Mouse (Mus musculus) forebrain, embryonic 14.5 days (tissue): ENCODE data around the gene Upp2. TPM values are rescaled to one million over a fixed set of nuclear protein-coding genes. Genes with fewer than 3 reads are reported as not detected.

Experiments
- ATAC-seq: fragments of 200-750 bp; cut with Nextera tagmentation; 2 replicates; pipeline ENCODE4 v1.8.0; 2017; ENCODE audit warnings: mild to moderate bottlenecking, moderate library complexity
- DNase-seq: peaks from one replicate; pipeline ENCODE4 v3.0.0-alpha.2; 2015; ENCODE audit warnings: low spot score
- H3K27ac ChIP-seq: fragments of 300-500 bp; sonication (generic); 2 replicates; pipeline ENCODE4 v1.5.1; 2014; ENCODE audit warnings: low read depth, mild to moderate bottlenecking, control low read depth, low read length, moderate library complexity
- H3K27me3 ChIP-seq: fragments of 300-500 bp; sonication (generic); replicated peaks from 2 replicates; pipeline ENCODE4 v1.6.1; 2014; ENCODE audit warnings: low read length, control low read depth, mixed read lengths; ENCODE audit not compliant: control insufficient read depth, insufficient read depth
- H3K36me3 ChIP-seq: fragments of 300-500 bp; sonication (generic); 2 replicates; pipeline ENCODE4 v1.6.1; 2014; ENCODE audit warnings: low read length, control low read depth; ENCODE audit not compliant: control insufficient read depth, insufficient read depth
- H3K4me1 ChIP-seq: fragments of 300-500 bp; sonication (generic); 2 replicates; pipeline ENCODE4 v1.6.1; 2014; ENCODE audit warnings: antibody characterized with exemption, low read length, control low read depth; ENCODE audit not compliant: control insufficient read depth, insufficient read depth
- H3K4me2 ChIP-seq: fragments of 300-500 bp; sonication (generic); 2 replicates; pipeline ENCODE4 v1.6.1; 2014; ENCODE audit warnings: mild to moderate bottlenecking, control low read depth, low read length
- H3K4me3 ChIP-seq: fragments of 300-500 bp; sonication (generic); 2 replicates; pipeline ENCODE4 v1.5.1; 2014; ENCODE audit warnings: low read depth, low read length, control low read depth
- H3K9ac ChIP-seq: fragments of 300-500 bp; sonication (generic); 2 replicates; pipeline ENCODE4 v1.6.1; 2014; ENCODE audit warnings: mild to moderate bottlenecking, low read length, control low read depth, moderate library complexity
- H3K9me3 ChIP-seq: fragments of 300-500 bp; sonication (generic); replicated peaks from 2 replicates; pipeline ENCODE4 v1.6.1; 2016; ENCODE audit warnings: low read length, control low read depth, mixed read lengths; ENCODE audit not compliant: control insufficient read depth
- WGBS: fragments of 180-500 bp; shearing (Covaris S2); extraction: QIAGEN DNeasy Blood & Tissue Kit; methylation state at CpG from one replicate; pipeline ENCODE4 v1.1.7; 2014; 5-methylcytosine and 5-hydroxymethylcytosine counted together
- polyA plus RNA-seq: library from polyadenylated mRNA; unstranded; fragments of >200 nt; fragmentation: Nextera tagmentation; extraction: Ambion mirVana; gene quantifications from 2 replicates; pipeline ENCODE4 v1.2.1, GENCODE M21; 2014

Gene Upp2
- polyA plus RNA-seq, 1 experiment from 2014 or later = 13.1 TPM

GRCm38 (mm10) chr2:58663404-58664120 lies 96.5 kb downstream of the Upp2 start:
- H3K4me1 ChIP-seq = 0 out of 2 replicates have a peak, but pooled peaks cover 3% of the 10 kb centered on the region
- H3K9me3 ChIP-seq = no peaks in the 10 kb centered on the region
- no peak for DNase-seq
- no peaks in the 10 kb centered on the region for H3K27me3 ChIP-seq
- ATAC-seq = no peak
- 87% methylated on average over 7 of the region's 7 CpGs for WGBS
- H3K9ac ChIP-seq = no peak overlapping the region
- no peak overlapping the region for H3K4me3 ChIP-seq
- H3K27ac ChIP-seq = no peak overlapping the region
- H3K4me2 ChIP-seq = no peak overlapping the region
- no peaks in the 10 kb centered on the region for H3K36me3 ChIP-seq

GRCm38 (mm10) chr2:58665081-58665814 lies 98.2 kb downstream of the Upp2 start:
- Histone ChIP-seq H3K27ac (no peak overlapping the region; the same call in 1 of the 2 replicates), H3K4me3 (no peak overlapping the region), H3K4me2 (no peak overlapping the region), H3K4me1 (0 out of 2 replicates have a peak, but pooled peaks cover 3% of the 10 kb centered on the region), H3K9me3 (no peaks in the 10 kb centered on the region), H3K27me3 (no peaks in the 10 kb centered on the region), H3K9ac (no peak overlapping the region), H3K36me3 (no peaks in the 10 kb centered on the region)
- peak; percentile 87 for DNase-seq
- peak; percentile 58 for ATAC-seq
- WGBS = 68% methylated on average over 12 of the region's 12 CpGs

GRCm38 (mm10) chr2:58667298-58667697 lies 100.2 kb downstream of the Upp2 start:
- Histone ChIP-seq H3K4me3 (no peak overlapping the region), H3K27me3 (no peaks in the 10 kb centered on the region), H3K4me1 (no peaks in the 10 kb centered on the region), H3K36me3 (no peaks in the 10 kb centered on the region), H3K9ac (no peak overlapping the region), H3K9me3 (no peaks in the 10 kb centered on the region), H3K27ac (no peak overlapping the region), H3K4me2 (no peak overlapping the region)
- no peak for DNase-seq
- ATAC-seq = no peak
- WGBS = 77% methylated on average over 3 of the region's 3 CpGs

GRCm38 (mm10) chr2:58667991-58668390 lies 100.9 kb downstream of the Upp2 start:
- Histone ChIP-seq H3K9ac (no peak overlapping the region), H3K4me1 (no peaks in the 10 kb centered on the region), H3K27ac (no peak overlapping the region), H3K36me3 (no peaks in the 10 kb centered on the region), H3K4me2 (no peak overlapping the region), H3K9me3 (no peaks in the 10 kb centered on the region), H3K27me3 (no peaks in the 10 kb centered on the region), H3K4me3 (no peak overlapping the region)
- DNase-seq (peak; percentile 76), ATAC-seq (peak; percentile 68)
- 50% methylated on average over 9 of the region's 9 CpGs for WGBS

GRCm38 (mm10) chr2:58669114-58669513 lies 102.0 kb downstream of the Upp2 start:
- Histone ChIP-seq H3K9me3 (0 out of 2 replicates have a peak, but pooled peaks cover 4% of the 10 kb centered on the region), H3K4me1 (no peaks in the 10 kb centered on the region), H3K27ac (no peak overlapping the region), H3K27me3 (no peaks in the 10 kb centered on the region), H3K36me3 (no peaks in the 10 kb centered on the region), H3K4me2 (no peak overlapping the region), H3K4me3 (no peak overlapping the region), H3K9ac (no peak overlapping the region)
- 93% methylated on average over 3 of the region's 3 CpGs for WGBS
- ATAC-seq = no peak
- no peak for DNase-seq

GRCm38 (mm10) chr2:58672520-58672919 lies 105.4 kb downstream of the Upp2 start:
- Histone ChIP-seq H3K9ac (no peak overlapping the region), H3K4me1 (no peaks in the 10 kb centered on the region), H3K9me3 (0 out of 2 replicates have a peak, but pooled peaks cover 4% of the 10 kb centered on the region), H3K27me3 (no peaks in the 10 kb centered on the region), H3K36me3 (no peaks in the 10 kb centered on the region), H3K4me3 (no peak overlapping the region), H3K27ac (no peak overlapping the region), H3K4me2 (no peak overlapping the region)
- 88% methylated on average over 2 of the region's 2 CpGs for WGBS
- no peak for DNase-seq
- ATAC-seq = no peak

GRCm38 (mm10) chr2:58679968-58680367 lies 112.9 kb downstream of the Upp2 start:
- no peak overlapping the region for H3K4me3 ChIP-seq
- no peaks in the 10 kb centered on the region for H3K9me3 ChIP-seq
- no peaks in the 10 kb centered on the region for H3K4me1 ChIP-seq
- no peak overlapping the region for H3K9ac ChIP-seq
- H3K36me3 ChIP-seq = no peaks in the 10 kb centered on the region
- no peak overlapping the region for H3K27ac ChIP-seq
- H3K27me3 ChIP-seq = no peaks in the 10 kb centered on the region
- ATAC-seq (no peak), DNase-seq (no peak)
- 92% methylated on average over 12 of the region's 12 CpGs for WGBS
- H3K4me2 ChIP-seq = no peak overlapping the region

- DNase-seq = peak; percentile 81
- 37% methylated on average over 6 of the region's 6 CpGs for WGBS
- Histone ChIP-seq H3K4me1 (no peaks in the 10 kb centered on the region), H3K4me3 (no peak overlapping the region), H3K36me3 (no peaks in the 10 kb centered on the region), H3K27me3 (no peaks in the 10 kb centered on the region), H3K27ac (no peak overlapping the region), H3K9ac (no peak overlapping the region), H3K4me2 (no peak overlapping the region), H3K9me3 (no peaks in the 10 kb centered on the region)
- no peak for ATAC-seq
These were observed 113.7 kb downstream of the Upp2 start for GRCm38 (mm10) chr2:58680794-58681193.

GRCm38 (mm10) chr2:58681394-58681793 lies 114.3 kb downstream of the Upp2 start:
- no peaks in the 10 kb centered on the region for H3K4me1 ChIP-seq
- no peaks in the 10 kb centered on the region for H3K27me3 ChIP-seq
- no peak for ATAC-seq
- no peak for DNase-seq
- 74% methylated on average over 3 of the region's 3 CpGs for WGBS
- no peaks in the 10 kb centered on the region for H3K36me3 ChIP-seq
- no peak overlapping the region for H3K9ac ChIP-seq
- no peak overlapping the region for H3K27ac ChIP-seq
- no peak overlapping the region for H3K4me2 ChIP-seq
- no peaks in the 10 kb centered on the region for H3K9me3 ChIP-seq
- no peak overlapping the region for H3K4me3 ChIP-seq
